Mouse (Mus musculus) left cerebral cortex, postnatal 36 days (tissue): ENCODE data around the gene Krt13. TPM values are rescaled to one million over a fixed set of nuclear protein-coding genes. Genes with fewer than 3 reads are reported as not detected.

ENCODE experiments used
- DNase-seq, 2 experiments: peaks; one replicate each; pipeline ENCODE4 v3.0.0; 2021 to 2022; ENCODE audit warnings: low spot score in 2 of 2, mixed read lengths in 1 of 2
- intact Hi-C: fragments of 180-260 bp; cut with DNase I; formaldehyde crosslinking; loops from one replicate; pipeline ENCODE4 v1.15.1; 2025
- total RNA-seq, 2 experiments: library from RNA; stranded (reverse); gene quantifications; 2 replicates each; pipeline ENCODE4 v1.2.3; 2021

Krt13 gene
- not detected for total RNA-seq

GRCm38 (mm10) chr11:100121466-100121865 lies at the start of gene Krt13:
Gene Krt13, minus strand, starts transcription at chr11:100121566.
- DNase-seq: no peak
- intact Hi-C loops: no loop called here

DNA sequence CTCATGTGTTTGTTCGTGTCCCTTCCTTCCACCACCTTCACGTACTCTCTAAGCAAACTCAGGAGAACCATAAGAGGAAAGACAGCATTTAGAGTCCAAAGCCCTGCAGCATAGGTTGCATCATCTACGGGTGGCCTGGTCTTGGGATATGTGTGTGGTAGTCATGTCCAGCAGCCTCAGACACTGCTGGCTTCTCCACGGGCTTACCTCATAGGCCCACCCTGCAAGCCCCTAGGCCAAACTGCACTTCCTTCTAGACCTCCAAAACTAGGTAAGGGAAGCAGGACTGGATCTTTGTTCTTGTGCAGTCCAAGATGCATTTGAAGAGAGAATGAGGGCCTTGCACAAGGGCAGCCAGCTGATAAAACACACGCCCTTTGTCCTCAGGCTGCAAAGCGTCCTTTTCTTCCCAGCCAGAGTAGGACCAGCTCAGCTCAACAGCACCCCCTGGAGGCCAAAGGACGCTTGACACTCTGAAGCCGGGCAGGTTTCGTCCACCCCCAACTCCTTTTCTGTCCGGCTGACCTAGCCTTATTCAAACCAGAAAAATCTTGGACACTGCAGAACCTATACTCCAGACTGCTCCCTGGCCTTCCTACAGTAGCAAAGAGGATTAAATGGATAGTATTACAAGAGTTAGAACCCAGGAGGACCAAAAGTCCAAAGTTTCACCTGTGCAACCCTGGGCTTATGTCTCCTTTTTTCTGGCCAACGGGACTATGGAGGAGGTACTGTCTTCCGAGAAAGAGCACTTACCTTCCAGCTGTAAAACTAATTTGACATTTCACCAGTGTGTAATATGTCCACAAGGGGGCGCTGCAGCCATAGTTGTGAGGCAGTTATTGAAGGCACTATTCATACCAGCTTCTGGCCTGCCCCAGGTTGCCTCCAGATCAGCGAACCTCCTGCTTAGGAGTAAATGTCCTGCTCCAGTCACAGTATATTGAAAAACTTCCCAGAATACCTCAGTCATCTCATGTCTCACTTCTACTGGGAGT lies 47.7 kb upstream of the Krt13 start:
- peak; percentile 58 to 68 for DNase-seq
- intact Hi-C loops: loop anchor here (1.0 to 10.0 kb wide), 3 partner anchors 113 to 784 kb away; partner anchors contain the start of gene Krt10

GRCm38 (mm10) chr11:100168071-100168470 lies 46.7 kb upstream of the Krt13 start:
- intact Hi-C loops: loop anchor here (10.0 kb wide), 1 partner anchor 783 kb away; the partner anchor contains the start of gene Krt10
- no peak for DNase-seq

DNA sequence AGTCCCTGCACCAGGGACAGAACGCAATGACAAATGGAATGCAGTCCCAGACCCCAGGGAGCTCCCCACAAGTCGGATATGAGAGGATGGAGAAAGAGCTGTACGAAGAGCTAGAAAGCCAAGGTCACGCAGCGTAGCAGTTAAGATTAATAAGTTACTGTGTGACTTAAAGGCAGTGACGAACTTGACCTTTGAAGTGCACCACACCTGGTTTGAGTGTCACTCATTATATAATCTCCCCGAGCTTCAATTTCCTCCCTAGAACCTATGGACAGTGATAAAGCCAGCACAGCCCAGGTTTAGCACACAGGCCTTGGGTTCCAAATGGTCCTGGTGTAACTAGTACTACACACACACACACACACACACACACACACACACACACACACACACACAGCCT lies 43.0 kb upstream of the Krt13 start:
- DNase-seq: no peak
- intact Hi-C loops: loop anchor here (10.0 kb wide), 1 partner anchor 780 kb away; the partner anchor contains the start of gene Krt10

- intact Hi-C loops: no loop called here
- no peak for DNase-seq
Measured at GRCm38 (mm10) chr11:100157908-100158477, 36.6 kb upstream of the Krt13 start.

GRCm38 (mm10) chr11:100157331-100157730 lies 36.0 kb upstream of the Krt13 start:
- intact Hi-C loops: no loop called here
- DNase-seq: no peak

DNA sequence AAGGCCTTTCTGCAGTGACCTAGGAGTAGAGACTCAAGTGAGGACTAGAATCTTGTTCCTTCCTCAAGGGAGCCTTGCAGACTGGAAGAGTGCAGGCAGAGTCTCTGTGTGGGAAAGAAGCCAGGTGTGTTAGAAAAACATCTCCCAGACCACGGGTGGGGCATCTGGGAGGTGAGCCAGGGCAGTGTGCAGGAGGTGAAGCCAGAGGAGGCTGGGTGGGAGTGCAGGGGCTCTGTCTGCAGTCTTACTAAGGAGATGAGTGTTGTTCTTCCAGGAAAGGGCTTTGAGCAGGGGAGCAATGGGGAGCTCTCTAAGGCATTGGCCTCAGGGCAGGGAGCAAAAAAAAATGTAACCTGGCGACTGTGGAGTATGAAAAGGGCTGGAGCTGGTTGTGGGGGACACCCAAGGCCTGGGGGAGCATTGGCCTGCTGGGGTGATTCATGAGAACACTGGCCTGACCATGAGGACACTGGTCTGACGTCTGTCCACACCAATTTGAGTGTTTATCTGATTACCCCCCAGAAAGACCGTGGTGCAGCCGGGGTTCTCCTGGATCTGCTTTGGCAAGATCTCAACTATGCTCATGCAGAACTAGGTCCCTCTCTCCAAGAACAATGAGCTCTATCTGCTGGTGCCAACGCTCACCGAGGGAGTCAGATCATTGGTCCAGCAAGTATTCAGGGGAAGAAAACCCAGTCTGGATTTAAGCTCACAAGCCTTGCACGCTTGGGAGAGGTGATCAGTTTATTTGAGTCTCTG lies 34.3 kb upstream of the Krt13 start:
- intact Hi-C loops: no loop called here
- no peak for DNase-seq

DNA sequence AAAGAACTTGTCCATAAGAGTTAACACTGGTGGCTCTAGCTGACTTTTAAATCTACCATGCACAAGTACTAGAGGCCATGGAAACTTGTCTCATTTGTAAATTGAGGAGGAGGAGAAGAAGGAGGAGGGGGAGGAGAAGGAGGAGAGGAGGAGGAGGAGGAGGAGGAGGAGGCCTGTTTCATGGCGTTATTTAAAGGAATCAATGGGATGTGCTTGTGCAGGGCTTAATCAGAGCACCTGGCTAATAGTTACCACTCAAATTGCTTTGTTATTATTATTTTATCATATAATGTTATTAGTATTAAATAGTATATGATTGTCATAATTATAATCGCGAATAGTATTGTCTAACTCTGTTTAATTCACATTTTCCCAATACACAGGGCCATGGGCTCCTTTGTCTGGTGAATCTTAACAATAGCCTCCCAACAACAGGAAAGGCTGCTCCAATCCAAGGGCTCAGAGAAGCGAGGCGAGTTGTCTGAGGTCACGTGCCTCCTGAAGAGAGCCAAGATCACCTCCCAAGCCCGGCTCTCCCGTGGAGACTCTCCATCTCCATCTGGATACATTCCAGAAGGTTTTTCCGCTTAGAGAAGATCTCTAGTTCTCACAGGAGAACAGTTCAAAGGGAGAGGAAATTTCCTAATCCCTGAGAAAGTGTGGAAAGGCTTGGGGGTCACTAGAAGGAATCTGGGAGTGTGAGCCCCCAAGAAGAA lies 27.4 kb upstream of the Krt13 start, which contains the start of gene Krt19:
TSS of gene Krt19 (minus strand) at position 51 of the 716 bp plus-strand sequence.
- no peak for DNase-seq
- intact Hi-C loops: no loop called here

GRCm38 (mm10) chr11:100147566-100148353 lies 26.4 kb upstream of the Krt13 start:
- no peak for DNase-seq
- intact Hi-C loops: no loop called here

DNA sequence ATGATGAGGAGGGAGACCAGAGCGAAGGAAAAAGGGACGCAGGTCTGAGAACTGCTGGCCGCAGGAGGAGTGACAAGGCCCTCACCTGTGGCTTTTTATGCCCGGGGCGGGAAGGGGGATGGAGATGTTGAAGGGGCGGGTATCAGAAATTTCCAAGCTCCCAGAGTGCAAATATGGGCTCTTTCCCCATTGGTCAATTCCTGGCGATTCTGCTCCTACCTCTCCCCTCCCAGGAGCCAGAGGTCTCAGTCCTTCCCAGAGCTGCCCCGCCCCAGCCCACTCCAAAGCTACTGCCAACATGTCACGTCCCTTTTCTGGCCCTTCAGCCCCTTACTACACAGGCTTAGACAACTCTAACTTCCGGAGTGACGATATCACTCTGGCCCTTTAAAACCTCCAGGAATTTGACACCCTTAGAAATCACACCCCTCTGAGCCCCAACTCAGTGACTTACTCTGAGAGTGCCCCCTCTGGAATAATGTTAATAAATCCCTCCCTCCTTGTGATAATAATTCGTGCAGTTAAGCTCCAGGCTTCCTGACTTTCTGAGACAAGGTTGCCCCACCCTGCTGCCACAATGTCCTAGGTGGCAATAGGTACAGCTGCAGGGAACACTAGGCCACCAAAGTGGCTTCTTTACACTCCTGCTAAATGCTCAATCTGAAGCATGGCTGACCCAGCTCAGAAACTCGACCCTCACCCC lies 24.6 kb upstream of the Krt13 start:
- intact Hi-C loops: no loop called here

GRCm38 (mm10) chr11:100145104-100145503 lies 23.7 kb upstream of the Krt13 start:
- intact Hi-C loops: no loop called here
- no peak for DNase-seq

More for the DNA sequence above, 24.6 kb upstream of the Krt13 start:
- no peak for DNase-seq

DNA sequence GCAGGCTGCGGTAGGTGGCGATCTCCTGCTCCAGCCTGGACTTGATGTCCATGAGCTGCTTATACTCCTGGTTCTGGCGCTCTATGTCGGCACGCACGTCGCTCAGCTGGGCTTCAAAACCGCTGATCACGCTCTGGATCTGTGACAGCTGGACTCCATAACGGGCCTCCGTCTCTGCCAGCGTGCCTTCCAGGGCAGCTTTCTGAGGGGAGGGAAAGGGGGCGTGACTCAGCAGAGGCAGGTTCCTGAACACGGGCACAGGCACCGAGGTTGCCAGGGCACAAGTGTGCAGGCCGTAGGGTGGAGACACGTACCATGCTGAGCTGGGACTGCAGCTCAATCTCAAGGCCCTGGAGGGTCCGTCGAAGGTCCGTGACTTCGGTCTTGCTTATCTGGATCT lies 19.6 kb upstream of the Krt13 start:
- intact Hi-C loops: no loop called here
- DNase-seq: no peak

DNA sequence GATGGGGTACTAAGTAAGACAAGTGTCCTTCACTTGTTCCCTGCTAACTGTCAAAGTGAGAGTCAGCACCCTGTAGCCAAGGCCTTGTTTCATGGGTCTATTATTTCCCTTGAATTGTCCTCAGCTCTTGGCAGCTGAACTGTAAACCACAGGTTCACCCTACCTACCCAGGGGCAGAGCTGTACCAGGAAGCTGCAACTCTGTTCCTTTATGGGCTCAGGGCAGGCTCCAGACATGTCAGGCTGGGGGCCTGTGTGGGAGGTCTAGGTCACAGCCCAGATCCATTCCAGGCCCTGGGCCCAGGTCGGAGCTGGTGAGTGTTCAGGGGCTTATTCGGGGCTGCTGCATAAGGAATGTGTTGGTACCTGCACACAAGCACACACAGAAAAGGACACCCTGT lies 18.0 kb upstream of the Krt13 start:
- intact Hi-C loops: no loop called here
- DNase-seq: no peak

- intact Hi-C loops: no loop called here
- no peak for DNase-seq
Measured at GRCm38 (mm10) chr11:100138809-100139208, 17.4 kb upstream of the Krt13 start.

- DNase-seq: no peak
- intact Hi-C loops: no loop called here
Measured at GRCm38 (mm10) chr11:100137693-100138092, 16.3 kb upstream of the Krt13 start.

GRCm38 (mm10) chr11:100136559-100136958 lies 15.2 kb upstream of the Krt13 start:
- intact Hi-C loops: no loop called here

GRCm38 (mm10) chr11:100135731-100136130 lies 14.4 kb upstream of the Krt13 start, which contains the start of gene Krt15:
Gene Krt15, minus strand, starts transcription at chr11:100135928.
- intact Hi-C loops: no loop called here
- DNase-seq: no peak

More at GRCm38 (mm10) chr11:100136559-100136958, 15.2 kb upstream of the Krt13 start:
- DNase-seq: no peak

GRCm38 (mm10) chr11:100124901-100125300 lies 3.5 kb upstream of the Krt13 start:
- no peak for DNase-seq
- intact Hi-C loops: no loop called here
